Mouse (Mus musculus): ENCODE results near the gene Cdh23.

GRCm38 (mm10) chr10:60473782-60474322, 222.4 kb downstream of the Cdh23 start:
- TF ChIP-seq CTCF (IDR thresholded peaks at IDR 0.05; ENCODE audit: low read depth) = no peak
- TF ChIP-seq EP300 (IDR thresholded peaks at IDR 0.05; ENCODE audit: low read depth) = no peak

All from heart, postnatal 0 days (tissue).